Mouse (Mus musculus) splenic B cell, adult 2 months (primary cell): Measurements from ENCODE around the gene Gm5089.

Experiments
- DNase-seq: peaks from one replicate; pipeline ENCODE4 v3.0.0-alpha.2; 2011; ENCODE audit warnings: low read depth, low spot score
- H3K27me3 ChIP-seq: 2 replicates; pipeline ENCODE4 v1.6.1; 2012; ENCODE audit warnings: mild to moderate bottlenecking, low read length, moderate library complexity, mixed read lengths; ENCODE audit not compliant: control insufficient read depth, poor library complexity, insufficient read depth, severe bottlenecking
- H3K36me3 ChIP-seq: 2 replicates; pipeline ENCODE4 v1.6.1; 2012; ENCODE audit warnings: mild to moderate bottlenecking, low read length, moderate library complexity, mixed read lengths; ENCODE audit not compliant: control insufficient read depth, poor library complexity, insufficient read depth, severe bottlenecking

Gm5089 gene

DNA sequence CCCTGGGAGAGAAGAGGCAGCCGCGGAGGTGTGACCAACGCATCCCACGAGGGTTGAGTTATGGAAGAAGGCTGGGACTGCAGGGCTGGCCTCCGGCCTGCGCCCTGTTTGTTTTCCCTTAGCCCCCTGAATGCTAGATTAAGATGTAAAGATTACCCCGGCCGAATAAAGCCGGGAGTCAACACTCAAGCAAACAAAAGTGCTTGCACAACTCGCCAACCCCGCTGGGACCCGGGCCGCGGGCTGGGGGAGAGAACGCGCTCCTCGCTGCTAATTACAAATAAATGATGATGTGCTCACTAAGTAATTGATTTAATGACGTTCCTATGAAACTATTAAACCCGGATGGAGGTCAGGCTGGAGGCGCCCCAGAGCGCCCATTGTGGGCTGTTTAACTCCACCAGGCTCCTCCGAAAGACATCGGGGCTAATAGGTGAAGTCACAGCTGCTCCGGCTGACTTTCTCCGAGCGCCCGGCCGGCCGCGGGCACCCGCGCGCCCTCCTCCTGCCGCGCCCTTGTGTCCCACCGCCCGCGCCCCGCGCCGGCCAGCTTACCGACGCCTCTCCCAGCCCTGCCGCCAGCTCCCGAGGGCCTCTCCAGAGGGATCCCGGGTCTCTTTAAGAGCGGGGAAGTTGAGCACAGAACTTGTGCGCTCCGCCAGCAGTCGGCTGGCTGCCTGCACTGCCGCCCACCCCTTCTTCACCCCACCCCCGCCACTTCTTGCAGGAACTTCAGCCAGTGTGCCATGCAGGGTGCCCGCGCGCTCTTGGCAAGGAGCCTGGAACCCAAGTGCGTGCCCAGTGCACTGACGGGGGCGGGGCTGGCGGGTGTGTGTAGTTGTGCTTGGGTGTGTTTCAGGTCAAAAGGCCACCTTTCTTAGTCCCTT, at the start of gene Gm5089:
Gene Gm5089, minus strand, starts transcription at position 620 of the 887 bp plus-strand sequence.
- DNase-seq, result no peak
- H3K27me3 ChIP-seq, result peaks cover 3% of the 10 kb centered on the region; the same call in 1 of the 2 replicates
- H3K36me3 ChIP-seq, result no peaks in the 10 kb centered on the region

DNA sequence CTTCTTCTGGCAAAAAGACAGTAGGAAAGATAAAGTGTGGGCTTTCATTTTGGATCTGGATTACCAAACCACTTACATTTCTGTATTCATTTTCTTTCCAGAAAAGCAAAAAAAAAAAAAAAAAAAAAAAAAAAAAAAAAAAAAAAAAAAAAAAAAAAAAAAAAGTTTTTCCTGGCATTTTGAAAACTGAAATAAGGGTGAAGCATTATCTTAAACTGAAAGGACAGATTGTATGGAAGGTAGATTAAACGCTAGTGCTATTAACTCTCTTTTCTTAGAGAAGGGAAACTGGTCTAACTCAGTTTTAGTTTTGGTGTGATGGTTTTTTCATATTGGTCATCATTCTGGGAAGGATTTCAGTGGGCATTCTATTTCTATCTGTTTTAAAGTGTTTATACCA, 41.1 kb upstream of the Gm5089 start:
- H3K36me3 ChIP-seq, result no peaks in the 10 kb centered on the region
- H3K27me3 ChIP-seq, result no peaks in the 10 kb centered on the region
- DNase-seq, result no peak

DNA sequence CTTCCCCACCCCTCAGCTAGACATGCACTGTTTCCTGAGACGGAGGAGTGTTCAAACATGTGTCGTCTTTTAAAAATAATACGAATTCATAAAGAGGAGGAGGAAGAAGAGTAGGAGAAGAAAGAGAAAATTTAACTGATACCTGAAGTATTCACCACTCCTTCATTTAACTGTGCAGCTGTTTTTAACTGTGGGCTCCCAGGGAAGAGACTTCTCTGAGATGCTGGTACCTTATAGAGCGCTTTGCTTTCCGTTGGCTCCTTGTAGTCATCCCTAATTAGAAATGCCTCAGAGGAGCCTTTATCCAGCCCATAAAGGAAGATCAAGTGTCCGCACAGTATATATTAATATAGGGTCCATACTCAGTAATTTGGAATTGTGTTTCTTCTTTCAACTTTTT, 40.6 kb upstream of the Gm5089 start:
- no peak for DNase-seq
- H3K36me3 ChIP-seq, result no peaks in the 10 kb centered on the region
- H3K27me3 ChIP-seq, result no peaks in the 10 kb centered on the region

DNA sequence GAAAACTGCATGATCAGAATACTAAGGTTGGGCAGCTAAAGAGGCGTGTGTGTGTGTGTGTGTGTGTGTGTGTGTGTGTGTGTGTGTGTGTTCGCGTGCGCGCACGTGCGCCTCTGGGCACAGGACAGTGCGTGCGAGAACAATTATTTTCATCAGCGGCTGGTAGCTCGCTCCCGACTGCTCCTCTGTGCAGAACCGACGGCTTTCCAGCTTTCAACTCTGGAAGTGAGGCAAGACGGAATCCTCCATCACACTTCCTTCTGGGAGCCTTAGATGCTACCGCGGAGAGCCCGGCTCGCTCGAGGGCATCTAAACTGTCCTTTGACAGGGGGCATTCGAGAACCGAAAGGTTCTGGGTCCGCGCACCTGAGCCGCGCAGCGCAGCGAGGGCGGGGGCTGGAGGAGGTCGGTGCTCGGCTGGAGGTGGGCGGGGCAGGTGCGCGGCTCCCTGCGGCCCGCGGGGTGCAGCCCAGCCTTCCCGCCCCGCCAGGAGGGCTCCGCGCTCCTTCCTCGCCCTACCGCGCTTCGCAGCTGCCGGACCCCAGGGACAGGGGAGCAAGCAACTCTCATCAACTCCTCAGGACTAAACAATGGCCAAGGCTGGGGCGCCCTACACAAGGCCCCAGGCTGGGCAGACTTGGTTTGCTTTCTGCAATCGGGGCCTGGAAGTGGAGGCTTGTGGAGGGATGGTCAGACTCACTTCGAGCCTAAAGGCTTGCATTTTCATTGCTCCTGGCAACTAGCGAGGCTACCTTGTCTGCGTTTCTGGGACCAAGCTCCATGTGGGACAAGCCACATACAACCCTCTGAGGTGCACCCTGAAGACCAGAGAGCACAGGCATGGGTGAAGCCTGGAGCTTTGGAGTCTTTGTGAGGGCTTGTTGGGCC, 39.8 kb upstream of the Gm5089 start, which contains the start of gene Gm10837:
Gene Gm10837, plus strand, starts transcription at position 146 of the 888 bp plus-strand sequence.
- Histone ChIP-seq H3K36me3 (no peaks in the 10 kb centered on the region), H3K27me3 (no peaks in the 10 kb centered on the region)
- DNase-seq, result no peak

DNA sequence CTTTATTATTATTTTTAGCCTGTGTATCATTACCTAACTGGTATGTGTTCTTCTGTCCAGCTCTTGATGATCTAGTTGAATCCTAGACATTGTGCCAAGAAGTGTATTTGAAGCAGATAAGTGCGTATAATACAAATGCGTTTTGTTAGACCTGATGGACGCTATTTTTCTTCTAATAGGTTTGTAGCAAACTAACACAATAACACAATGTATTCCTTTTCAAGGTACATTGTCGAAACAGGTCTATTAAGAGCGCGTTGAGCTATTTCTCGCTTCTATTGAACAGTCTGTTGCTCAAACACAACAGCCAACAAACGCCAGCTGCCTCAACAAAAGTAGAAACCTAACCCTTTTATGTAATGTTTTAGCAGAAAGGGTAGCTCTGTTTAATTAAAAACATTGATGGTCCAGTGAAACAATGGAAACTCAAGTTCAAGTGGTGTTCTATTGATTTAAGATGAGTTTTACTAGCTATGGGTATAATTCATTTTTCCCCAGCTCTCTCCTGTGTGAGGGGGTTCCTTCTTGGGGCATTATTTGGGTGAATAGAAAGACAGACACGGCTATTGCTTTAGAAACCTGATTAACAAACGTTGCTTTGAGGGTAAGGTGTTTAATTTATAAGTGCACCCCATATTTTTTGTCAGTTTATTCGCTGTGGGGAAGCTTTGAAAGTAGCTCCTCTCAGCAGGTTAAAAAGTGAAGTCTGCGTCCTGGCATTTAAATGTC, 38.9 kb upstream of the Gm5089 start:
- DNase-seq, result peak; percentile 35
- Histone ChIP-seq H3K27me3 (peaks cover 2% of the 10 kb centered on the region; the same call in 1 of the 2 replicates), H3K36me3 (no peaks in the 10 kb centered on the region)

DNA sequence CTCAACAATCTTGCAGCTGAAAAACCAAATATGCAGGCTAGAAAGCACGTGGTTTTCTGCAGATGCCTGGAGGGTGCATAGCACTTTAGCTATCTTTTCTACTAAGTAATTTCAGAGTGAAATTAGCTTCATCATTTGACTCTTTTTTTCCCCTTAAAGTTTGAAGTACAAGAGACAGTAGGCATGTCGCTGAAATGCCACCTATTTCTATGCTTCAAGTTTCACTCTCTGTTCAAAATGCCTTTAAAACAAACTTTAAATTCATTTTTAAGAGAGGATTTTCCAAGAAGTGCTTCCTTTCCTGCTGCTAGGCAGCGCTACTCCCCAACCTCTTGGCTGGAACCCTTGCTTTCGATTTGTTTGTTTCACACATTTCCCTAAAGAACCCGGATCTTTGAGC, 38.1 kb upstream of the Gm5089 start:
- Histone ChIP-seq H3K36me3 (no peaks in the 10 kb centered on the region), H3K27me3 (peaks cover 2% of the 10 kb centered on the region; the same call in 1 of the 2 replicates)
- DNase-seq, result peak; percentile 30

DNA sequence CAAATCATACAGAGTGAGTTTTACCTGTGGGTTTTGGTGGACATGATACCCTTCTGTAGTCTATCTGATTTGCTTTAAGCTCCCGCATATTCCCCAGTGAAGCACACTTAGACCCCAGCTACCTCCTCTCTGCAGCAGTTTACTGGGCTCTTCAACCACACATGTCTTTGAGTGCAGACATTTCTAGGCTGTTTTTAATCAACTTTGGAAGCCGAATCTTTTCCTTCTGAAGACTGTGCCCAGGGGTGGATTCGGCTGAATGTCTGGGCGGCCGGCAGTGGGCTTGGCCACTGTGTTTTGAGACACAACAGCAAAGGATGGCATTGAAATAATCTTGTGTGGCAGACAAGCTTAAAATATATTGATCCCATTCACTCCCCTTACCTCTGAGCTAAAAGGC, 36.5 kb upstream of the Gm5089 start:
- peaks cover 2% of the 10 kb centered on the region; the same call in 1 of the 2 replicates for H3K27me3 ChIP-seq
- no peak for DNase-seq
- no peaks in the 10 kb centered on the region for H3K36me3 ChIP-seq

DNA sequence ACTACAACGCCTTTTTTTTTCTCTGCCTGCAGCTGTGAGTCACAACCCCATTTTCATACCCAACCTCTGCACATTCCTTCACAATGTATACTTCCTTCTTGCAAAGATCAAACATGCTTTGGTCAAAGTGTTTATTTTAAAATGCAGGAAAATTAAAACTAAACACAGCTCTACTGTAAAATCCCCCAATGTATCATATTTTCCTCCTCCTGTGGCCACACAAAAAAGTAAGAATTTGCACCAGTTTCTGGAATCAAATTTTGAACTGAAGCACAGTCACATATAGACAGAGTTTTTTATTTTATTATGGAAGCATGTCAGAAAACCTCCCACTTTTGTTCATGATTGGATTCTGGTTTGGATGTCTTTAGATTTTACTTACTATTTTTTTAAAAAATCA, 35.7 kb upstream of the Gm5089 start:
- Histone ChIP-seq H3K36me3 (no peaks in the 10 kb centered on the region), H3K27me3 (peaks cover 4% of the 10 kb centered on the region)
- DNase-seq, result no peak

DNA sequence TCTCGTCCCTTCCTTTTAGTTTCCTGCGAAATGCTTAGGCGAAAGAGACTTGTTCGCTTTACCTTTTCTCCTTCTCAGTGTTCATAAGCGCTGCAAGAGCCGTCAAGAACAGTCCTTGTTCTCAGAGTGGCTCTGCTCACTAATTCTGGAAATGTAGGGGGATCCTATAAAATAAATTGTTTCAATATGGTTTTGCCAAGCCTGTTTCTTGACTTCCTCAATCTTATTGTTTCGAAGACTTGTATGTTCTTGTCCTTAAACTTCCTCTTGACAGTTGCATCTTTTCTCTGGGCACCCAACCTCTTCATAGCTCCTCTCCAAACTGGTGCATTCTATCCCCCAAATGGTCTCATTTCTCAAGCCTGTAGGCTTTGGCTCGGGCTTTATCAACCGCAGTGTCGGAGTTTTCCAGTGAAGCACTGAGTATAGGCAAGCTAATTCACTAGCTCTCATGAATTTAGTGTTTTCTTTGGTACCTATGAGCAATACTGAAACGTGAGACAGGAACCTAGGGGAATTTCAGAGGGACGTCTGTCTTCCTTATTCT, 34.8 kb upstream of the Gm5089 start:
- no peaks in the 10 kb centered on the region for H3K36me3 ChIP-seq
- DNase-seq, result no peak
- peaks cover 4% of the 10 kb centered on the region for H3K27me3 ChIP-seq

DNA sequence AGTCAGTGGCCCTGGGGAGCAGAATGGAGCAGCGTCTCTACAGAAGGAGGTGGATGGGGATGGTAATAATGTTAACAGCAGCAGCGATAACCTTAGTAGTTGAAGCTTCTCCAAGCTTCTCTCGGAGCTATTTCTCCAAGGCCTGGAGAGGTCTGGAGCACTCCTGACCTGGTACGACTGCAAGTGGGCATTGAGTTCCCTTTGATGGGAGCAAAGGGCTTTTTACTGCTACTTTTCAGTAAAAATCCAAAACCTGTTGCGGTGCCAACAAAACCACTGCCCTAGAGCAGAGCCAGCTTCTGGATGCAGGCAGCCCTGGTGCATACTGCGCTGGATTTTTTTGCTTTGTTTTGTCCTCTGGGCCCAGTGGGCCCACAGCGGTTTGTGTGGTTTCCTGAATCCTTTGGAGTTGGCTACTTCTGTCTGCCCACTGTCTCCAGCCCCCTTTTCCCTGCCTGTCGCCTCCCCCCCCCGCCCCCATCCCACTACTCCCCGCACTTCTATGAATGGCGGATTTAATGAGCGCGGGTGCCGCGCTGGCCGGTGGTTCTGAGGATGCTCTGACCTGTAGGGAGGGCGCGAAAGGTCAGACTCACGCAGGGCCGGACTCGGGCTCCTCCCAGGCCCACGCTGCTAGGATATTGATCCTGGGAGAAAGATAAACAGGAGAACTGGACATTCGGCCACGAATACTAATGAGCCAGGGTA, 34.1 kb upstream of the Gm5089 start:
- peaks cover 4% of the 10 kb centered on the region for H3K27me3 ChIP-seq

DNA sequence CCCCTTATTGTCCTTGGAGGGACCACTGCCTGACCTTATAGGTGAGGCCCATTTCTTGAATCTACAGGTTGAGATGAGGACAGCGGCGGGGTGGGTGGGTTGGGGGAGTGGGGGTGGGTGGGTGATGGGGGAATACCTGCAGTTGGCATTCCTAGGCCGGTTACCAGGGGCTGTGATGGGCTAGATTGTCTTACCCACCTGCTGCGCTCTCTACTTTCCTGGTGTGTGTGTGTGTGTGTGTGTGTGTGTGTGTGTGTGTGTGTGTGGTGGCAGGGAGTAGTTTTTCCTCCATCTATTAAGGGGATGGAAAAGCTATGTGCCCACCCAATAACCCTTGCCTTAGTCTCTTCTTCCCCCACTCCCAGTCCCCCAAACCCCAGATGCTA, 33.5 kb upstream of the Gm5089 start:
- no peaks in the 10 kb centered on the region for H3K36me3 ChIP-seq
- no peak for DNase-seq
- H3K27me3 ChIP-seq, result peaks cover 4% of the 10 kb centered on the region

More for the DNA sequence above, 34.1 kb upstream of the Gm5089 start:
- no peak for DNase-seq
- no peaks in the 10 kb centered on the region for H3K36me3 ChIP-seq

DNA sequence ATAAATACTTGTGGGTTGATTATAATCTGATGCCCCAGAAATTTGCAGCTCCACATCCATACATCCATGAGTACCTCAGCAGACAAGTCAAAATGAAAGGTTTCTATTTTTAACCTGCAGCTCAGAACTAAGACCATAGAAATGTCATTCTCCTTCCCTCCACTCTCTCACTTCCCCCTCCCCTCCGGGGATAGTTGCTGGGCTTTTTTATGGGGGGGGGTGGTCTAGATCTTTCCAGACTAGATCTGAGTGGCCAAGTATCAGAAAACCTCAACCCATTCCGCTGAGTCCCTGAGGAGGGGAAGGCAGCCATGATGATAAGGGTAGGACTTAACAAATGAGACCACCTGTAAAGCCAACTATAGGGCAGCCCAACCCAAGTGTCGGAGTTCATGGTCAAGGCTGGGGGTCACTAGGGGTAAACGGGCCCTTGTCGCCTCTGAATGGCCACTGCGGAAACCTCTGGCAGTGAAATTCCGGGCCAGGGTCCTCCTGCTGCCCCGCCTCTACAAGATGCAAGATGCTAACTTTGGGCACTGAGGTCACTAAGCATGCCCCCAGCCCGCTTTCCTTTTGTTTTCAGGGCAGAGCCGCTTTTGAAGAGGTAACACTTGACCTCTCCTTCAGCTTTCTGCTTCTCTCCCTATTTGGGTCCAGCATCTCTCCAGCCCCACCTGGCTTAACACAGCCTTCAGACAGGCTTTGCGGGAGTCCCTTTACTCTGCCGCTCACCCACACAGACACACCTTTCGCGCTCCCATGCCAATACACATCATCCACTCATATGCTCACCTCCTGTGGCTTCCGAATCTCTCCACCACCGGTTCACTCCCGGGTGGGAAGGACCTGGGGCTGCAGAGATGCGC, 32.9 kb upstream of the Gm5089 start:
- no peak for DNase-seq
- no peaks in the 10 kb centered on the region for H3K36me3 ChIP-seq

DNA sequence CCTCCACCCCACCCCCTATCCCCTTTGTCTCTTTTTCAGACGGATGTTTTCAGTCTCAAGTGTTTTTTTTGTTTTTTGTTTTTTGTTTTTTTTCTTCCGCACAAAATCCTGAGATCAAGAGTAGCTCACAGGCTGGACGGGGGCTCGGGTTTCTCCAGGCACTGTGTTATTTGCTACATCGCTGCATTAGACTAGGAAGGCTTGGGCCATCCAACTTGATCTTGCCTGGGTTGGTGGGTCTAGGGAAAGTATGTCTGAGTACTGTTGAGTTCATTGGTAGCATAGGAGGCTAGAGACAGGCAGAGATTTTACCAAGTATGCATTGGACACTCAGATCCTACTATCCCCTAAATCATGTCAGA, 32.1 kb upstream of the Gm5089 start:
- peaks cover 4% of the 10 kb centered on the region for H3K27me3 ChIP-seq
- no peak for DNase-seq
- H3K36me3 ChIP-seq, result no peaks in the 10 kb centered on the region

More for the DNA sequence above, 32.9 kb upstream of the Gm5089 start:
- peaks cover 4% of the 10 kb centered on the region for H3K27me3 ChIP-seq
